9 mouse cellular contexts compared by ENCODE assay signal in the genomic region with DNA sequence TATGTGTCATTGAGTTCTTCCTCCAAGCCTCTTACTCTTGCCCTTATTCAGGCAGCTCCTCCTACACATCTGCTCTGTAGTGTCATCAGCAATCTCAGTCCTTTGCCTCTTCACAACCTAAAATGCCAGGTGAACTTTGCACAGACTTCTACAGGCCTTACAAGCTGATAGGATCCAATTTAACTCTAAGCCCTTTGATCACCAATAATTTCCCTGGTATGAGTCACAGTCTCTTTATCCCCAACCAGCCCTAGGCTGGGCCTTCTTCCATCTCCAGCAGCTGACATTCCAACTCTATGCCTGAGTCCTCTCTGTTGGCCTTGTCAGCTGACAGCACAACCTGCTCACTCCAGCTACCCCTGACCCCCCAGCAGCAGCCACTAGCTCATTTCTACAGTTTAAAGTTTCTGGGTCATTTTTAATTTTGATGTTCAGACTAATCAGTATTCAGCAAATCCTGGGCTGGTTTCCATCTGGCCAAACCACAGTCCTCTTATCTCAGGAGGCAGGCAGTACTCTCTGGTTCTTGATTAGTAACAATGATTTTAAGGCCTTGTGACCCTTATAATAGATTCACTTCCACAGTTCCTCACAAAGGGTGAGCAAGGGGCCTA. TPM values are rescaled to one million over a fixed set of nuclear protein-coding genes. Genes with fewer than 3 reads are reported as not detected.
DNase-seq lines count a peak whose midpoint lies in the region; ATAC-seq and TF ChIP-seq lines count a peak whose summit lies in the region.
"Had no signal": no experiment of that assay in that cellular context is flagged by ENCODE, and none has a peak within 500 bp of the region (broad histone marks: within the 10 kb centered on the region; RNA-seq: fewer than 3 reads in every experiment).

No protein-coding gene starts in this region.

- no peak for TF ChIP-seq EP300 in heart, adult 2 months (IDR thresholded peaks at IDR 0.05; ENCODE audit: insufficient read depth, low read depth, low read length)

- DNase-seq in limb, embryonic 10.5 days (ENCODE audit: low spot score): no peak
- peak; percentile 66 to 80 for DNase-seq in heart, adult 2 months
- peak; percentile 72 for DNase-seq in kidney, postnatal 14 days
- DNase-seq in ovary, adult 18-20 months (ENCODE audit: low spot score): peak; percentile 57
- DNase-seq in left cerebral cortex, adult 2 months (ENCODE audit: extremely low spot score in 1 of 2, low spot score in 2 of 2): no peak
- DNase-seq in layer of hippocampus, postnatal 10 days (ENCODE audit: low spot score in 2 of 2): no peak
- DNase-seq: liver, embryonic 13.5 days had no signal

- H3K27ac ChIP-seq in limb, embryonic 12.5 days: peak overlapping the region; percentile 35; the same call in 1 of the 2 replicates
- H3K27ac ChIP-seq in limb, embryonic 10.5 days: no peak overlapping the region
- peak overlapping the region; percentile 96 for H3K27ac ChIP-seq in heart, adult 2 months
- H3K27ac ChIP-seq in left cerebral cortex, adult 2 months: no peak overlapping the region; the same call in 1 of the 2 replicates
- H3K27ac ChIP-seq in neural tube, embryonic 15.5 days (replicated peaks): no peak overlapping the region; the same call in 1 of the 2 replicates
- H3K27ac ChIP-seq: liver, embryonic 13.5 days had no signal

- no peak overlapping the region for H3K9ac ChIP-seq in limb, embryonic 12.5 days (replicated peaks)
- H3K9ac ChIP-seq in heart, adult 2 months (ENCODE audit: low read depth, low read length): peak overlapping the region; percentile 27; the same call in 1 of the 2 replicates
- H3K9ac ChIP-seq in neural tube, embryonic 15.5 days (replicated peaks): no peak overlapping the region
- H3K9ac ChIP-seq: liver, embryonic 13.5 days had no signal

- H3K79me2 ChIP-seq in heart, adult 2 months (replicated peaks; ENCODE audit: control insufficient read depth, insufficient read depth, low read length): no peaks in the 10 kb centered on the region

- H3K27me3 ChIP-seq in limb, embryonic 12.5 days: no peaks in the 10 kb centered on the region
- H3K27me3 ChIP-seq in limb, embryonic 10.5 days (ENCODE audit: low read depth, poor library complexity, severe bottlenecking): no peaks in the 10 kb centered on the region
- H3K27me3 ChIP-seq in heart, adult 2 months (ENCODE audit: control insufficient read depth, insufficient read depth, low read length): no peaks in the 10 kb centered on the region
- no peaks in the 10 kb centered on the region for H3K27me3 ChIP-seq in neural tube, embryonic 15.5 days (replicated peaks)

- no peaks in the 10 kb centered on the region for H3K9me3 ChIP-seq in limb, embryonic 12.5 days
- H3K9me3 ChIP-seq in limb, embryonic 10.5 days (replicated peaks): no peaks in the 10 kb centered on the region
- H3K9me3 ChIP-seq in neural tube, embryonic 15.5 days (replicated peaks): no peaks in the 10 kb centered on the region
- H3K9me3 ChIP-seq: liver, embryonic 13.5 days had no signal

- no peak for TF ChIP-seq POLR2A in heart, adult 2 months (IDR thresholded peaks at IDR 0.05; ENCODE audit: insufficient read depth, low read depth, low read length)

- TF ChIP-seq CTCF in heart, adult 2 months (IDR thresholded peaks at IDR 0.05): no peak
- TF ChIP-seq CTCF in left cerebral cortex, adult 2 months (IDR thresholded peaks at IDR 0.05): no peak

- ATAC-seq in limb, embryonic 12.5 days (ENCODE audit: insufficient number of reproducible peaks, insufficient read depth, low FRiP score, low TSS enrichment, low read depth): no peak
- no peak for ATAC-seq in neural tube, embryonic 15.5 days (ENCODE audit: low FRiP score)

- H3K36me3 ChIP-seq in limb, embryonic 12.5 days: no peaks in the 10 kb centered on the region
- H3K36me3 ChIP-seq in limb, embryonic 10.5 days: no peaks in the 10 kb centered on the region
- peaks cover 12% of the 10 kb centered on the region for H3K36me3 ChIP-seq in heart, adult 2 months (ENCODE audit: control insufficient read depth, insufficient read depth, low read length)
- H3K36me3 ChIP-seq in neural tube, embryonic 15.5 days: no peaks in the 10 kb centered on the region
- H3K36me3 ChIP-seq: liver, embryonic 13.5 days had no signal

- intact Hi-C loops in heart, adult 2 months (cut with DNase I): no loop called here
- intact Hi-C loops in left cerebral cortex, adult 2 months (cut with DNase I): no loop called here

- H3K4me3 ChIP-seq in limb, embryonic 12.5 days (replicated peaks): no peak overlapping the region
- H3K4me3 ChIP-seq in limb, embryonic 10.5 days: no peak overlapping the region
- H3K4me3 ChIP-seq in heart, adult 2 months: no peak overlapping the region
- no peak overlapping the region for H3K4me3 ChIP-seq in left cerebral cortex, adult 2 months
- H3K4me3 ChIP-seq in neural tube, embryonic 15.5 days (replicated peaks): no peak overlapping the region
- H3K4me3 ChIP-seq: liver, embryonic 13.5 days had no signal

- H3K4me2 ChIP-seq in limb, embryonic 12.5 days: no peak overlapping the region
- no peak overlapping the region for H3K4me2 ChIP-seq in neural tube, embryonic 15.5 days
- H3K4me2 ChIP-seq: liver, embryonic 13.5 days had no signal

- H3K4me1 ChIP-seq in limb, embryonic 12.5 days (replicated peaks): 0 out of 2 replicates have a peak, but pooled peaks cover 5% of the 10 kb centered on the region
- no peaks in the 10 kb centered on the region for H3K4me1 ChIP-seq in limb, embryonic 10.5 days
- peaks cover 13% of the 10 kb centered on the region for H3K4me1 ChIP-seq in heart, adult 2 months (ENCODE audit: control insufficient read depth, insufficient read depth, low read length)
- H3K4me1 ChIP-seq in neural tube, embryonic 15.5 days: no peaks in the 10 kb centered on the region

RNA-seq across cellular contexts. Expression of a gene that starts 8.1 kb away (rescaled TPM):
- 108 and 118 TPM in 2 replicates for polyA plus RNA-seq in limb, embryonic 12.5 days (2016; fragmentation: Nextera tagmentation; extraction: Ambion mirVana)
- 143 and 154 TPM in 2 replicates for polyA plus RNA-seq in limb, embryonic 10.5 days (2016; fragmentation: Nextera tagmentation; extraction: Ambion mirVana)
- 100 to 1,000 TPM; 109 to 126 TPM for total RNA-seq in heart, adult 2 months (2021)
- 19.2 and 39.7 TPM in 2 replicates for polyA plus RNA-seq in heart, adult 2 months (2012; rRNA removed)
- total RNA-seq in left cerebral cortex, adult 2 months (2021): 100 to 1,000 TPM; 171 to 189 TPM
- polyA plus RNA-seq in neural tube, embryonic 15.5 days (2015; fragmentation: Nextera tagmentation; extraction: Ambion mirVana): 43.5 and 54.6 TPM in 2 replicates
- total RNA-seq in layer of hippocampus, postnatal 10 days (2021): 100 to 1,000 TPM; 189 to 196 TPM

RNA-seq across cellular contexts. Expression of a gene that starts 16.1 kb away (rescaled TPM):
- 21.0 and 22.5 TPM in 2 replicates for polyA plus RNA-seq in limb, embryonic 12.5 days (2016; fragmentation: Nextera tagmentation; extraction: Ambion mirVana)
- 23.0 and 30.4 TPM in 2 replicates for polyA plus RNA-seq in limb, embryonic 10.5 days (2016; fragmentation: Nextera tagmentation; extraction: Ambion mirVana)
- 1 to 10 TPM; 5.9 to 7.9 TPM for total RNA-seq in heart, adult 2 months (2021)
- polyA plus RNA-seq in heart, adult 2 months (2012; rRNA removed): 3.8 and 4.1 TPM in 2 replicates
- 10 to 100 TPM; 10.4 TPM for total RNA-seq in left cerebral cortex, adult 2 months (2021)
- polyA plus RNA-seq in neural tube, embryonic 15.5 days (2015; fragmentation: Nextera tagmentation; extraction: Ambion mirVana): 15.3 and 15.7 TPM in 2 replicates
- 1 to 10 TPM; 8.2 to 8.8 TPM for total RNA-seq in layer of hippocampus, postnatal 10 days (2021)

RNA-seq across cellular contexts. Expression of a gene that starts 42.3 kb away (rescaled TPM):
- polyA plus RNA-seq in limb, embryonic 12.5 days (2016; fragmentation: Nextera tagmentation; extraction: Ambion mirVana): 61.5 and 67.4 TPM in 2 replicates
- 33.7 and 38.0 TPM in 2 replicates for polyA plus RNA-seq in limb, embryonic 10.5 days (2016; fragmentation: Nextera tagmentation; extraction: Ambion mirVana)
- 10 to 100 TPM; 77.3 to 80.0 TPM for total RNA-seq in heart, adult 2 months (2021)
- polyA plus RNA-seq in heart, adult 2 months (2012; rRNA removed): 13.7 and 29.5 TPM in 2 replicates
- 100 to 1,000 TPM; 187 to 201 TPM for total RNA-seq in left cerebral cortex, adult 2 months (2021)
- 35.5 and 40.1 TPM in 2 replicates for polyA plus RNA-seq in neural tube, embryonic 15.5 days (2015; fragmentation: Nextera tagmentation; extraction: Ambion mirVana)
- total RNA-seq in layer of hippocampus, postnatal 10 days (2021): 100 to 1,000 TPM; 161 to 222 TPM

Comparison
In these comparisons a context has a peak if more than half of its experiments do, and no peak if none do; other contexts are left out.
1. H3K27ac ChIP-seq: peak in limb, embryonic 12.5 days (single experiment) and heart, adult 2 months (single experiment); none in limb, embryonic 10.5 days (single experiment), left cerebral cortex, adult 2 months (single experiment) and neural tube, embryonic 15.5 days (single experiment).
2. DNase-seq: peak in heart, adult 2 months (2 of 2), kidney, postnatal 14 days (single experiment) and ovary, adult 18-20 months (single experiment); none in limb, embryonic 10.5 days (single experiment), left cerebral cortex, adult 2 months (0 of 2) and layer of hippocampus, postnatal 10 days (0 of 2).